Mouse (Mus musculus) heart, postnatal 14 days (tissue): ENCODE measurements around the gene Olfr1423. TPM values are rescaled to one million over a fixed set of nuclear protein-coding genes. Genes with fewer than 3 reads are reported as not detected.
"Not testable (repeated sequence)": the region's sequence is repeated elsewhere in the genome, so short reads cannot be mapped to it uniquely, and the experiment has no call there.

Source experiments
- DNase-seq, 2 experiments: peaks; one replicate each; pipeline ENCODE4 v3.0.0; 2021 to 2022
- intact Hi-C: fragments of 180-260 bp; cut with DNase I; formaldehyde crosslinking; loops from one replicate; pipeline ENCODE4 v1.15.1; 2025
- long read RNA-seq, 2 experiments: library from polyadenylated mRNA; stranded (forward); transcript quantifications; one replicate each; pipeline ENCODE4 v2.0.0; 2021
- total RNA-seq, 2 experiments: library from RNA; stranded (reverse); gene quantifications; 2 replicates each; pipeline ENCODE4 v1.2.3; 2021

The Olfr1423 gene
- total RNA-seq = not detected
- long read RNA-seq, experiment 1 = 0 reads
- long read RNA-seq, experiment 2 = 0 reads

DNA sequence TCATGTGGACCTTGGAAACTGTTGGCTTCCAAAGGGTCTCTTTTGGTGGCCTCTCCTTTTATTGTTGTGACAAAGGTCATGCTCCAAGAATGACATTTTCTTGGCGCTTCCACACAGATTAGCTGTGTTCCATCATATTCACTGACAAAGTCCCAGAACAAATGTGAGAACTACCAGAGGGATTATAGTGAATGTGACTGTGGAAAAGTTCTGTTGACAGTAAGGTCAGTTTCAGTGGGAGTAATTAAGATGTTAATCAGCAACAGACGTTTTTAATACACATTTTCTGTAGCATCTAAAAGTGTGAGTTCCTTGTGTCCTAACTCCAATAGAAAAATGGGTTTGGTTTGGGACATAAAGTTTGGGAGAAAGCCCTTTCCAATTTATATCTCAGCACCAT, at the start of gene Olfr1423:
Gene Olfr1423 (minus strand): TSS at position 101 of the 400 bp plus-strand sequence.
- DNase-seq = no peak
- intact Hi-C loops = no loop called here

DNA sequence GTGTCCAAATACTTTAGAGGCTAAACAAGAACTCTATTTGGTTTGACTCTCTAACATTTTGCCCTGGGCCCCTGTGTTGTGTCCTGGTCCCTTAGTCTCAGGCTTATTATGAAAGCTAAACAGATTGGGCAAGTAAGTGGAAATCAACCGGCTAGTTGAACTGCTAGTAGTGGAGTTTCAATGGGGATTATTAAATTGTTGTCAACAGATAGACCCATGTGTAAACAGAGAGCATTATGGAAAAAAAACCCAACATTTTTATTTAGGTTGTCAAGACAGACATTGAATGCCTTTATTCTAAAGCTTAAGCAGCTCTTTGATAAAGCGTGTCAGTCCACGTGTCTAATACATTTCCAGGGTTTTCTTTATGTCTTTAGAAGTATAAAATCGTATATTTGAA, 36.5 kb upstream of the Olfr1423 start, which contains the start of gene Olfr1425:
Gene Olfr1425 (minus strand): TSS at position 101 of the 400 bp plus-strand sequence.
- intact Hi-C loops, DNase-seq: not testable (repeated sequence)

DNA sequence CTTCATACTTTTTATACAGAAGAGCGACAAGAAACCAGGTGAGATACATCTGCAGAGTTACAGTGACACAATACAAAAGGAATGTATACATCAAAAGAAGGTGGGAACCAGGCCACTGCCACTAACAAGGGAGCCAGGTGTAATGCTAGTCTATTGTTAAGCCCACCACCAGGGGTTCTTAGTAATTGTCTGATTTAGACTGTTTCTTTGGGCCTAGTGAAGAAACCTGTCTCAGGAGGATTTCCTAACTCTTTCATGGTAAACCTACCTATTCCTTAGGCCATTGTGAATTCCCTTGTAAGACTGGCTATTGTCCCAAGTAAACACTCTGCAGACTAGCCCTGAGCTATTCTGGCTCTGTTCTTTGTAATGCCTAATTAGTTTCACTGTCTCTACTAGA, 28.4 kb upstream of the Olfr1423 start:
- intact Hi-C loops = not testable (repeated sequence)

DNA sequence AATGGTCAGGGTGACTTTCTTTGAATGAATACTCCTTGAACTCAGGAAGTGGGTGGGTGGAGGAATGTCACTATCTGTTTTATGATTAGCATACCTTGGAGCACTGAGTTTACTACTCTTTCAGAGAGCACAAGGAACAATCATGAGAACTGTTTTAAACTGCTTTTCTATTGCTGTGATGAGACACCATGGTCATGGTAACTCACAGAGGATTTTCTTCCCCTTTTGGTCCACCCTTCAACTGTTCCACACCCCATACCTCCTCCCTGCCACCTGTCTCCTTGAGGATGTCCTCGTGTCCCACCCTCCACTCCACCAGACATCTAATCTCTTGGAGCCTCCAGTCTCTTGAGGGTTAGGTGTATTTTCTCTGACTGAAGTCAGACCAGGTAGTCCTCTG, 26.7 kb upstream of the Olfr1423 start:
- DNase-seq, intact Hi-C loops: not testable (repeated sequence)

More for the DNA sequence above, 28.4 kb upstream of the Olfr1423 start:
- not testable (repeated sequence) for DNase-seq

DNA sequence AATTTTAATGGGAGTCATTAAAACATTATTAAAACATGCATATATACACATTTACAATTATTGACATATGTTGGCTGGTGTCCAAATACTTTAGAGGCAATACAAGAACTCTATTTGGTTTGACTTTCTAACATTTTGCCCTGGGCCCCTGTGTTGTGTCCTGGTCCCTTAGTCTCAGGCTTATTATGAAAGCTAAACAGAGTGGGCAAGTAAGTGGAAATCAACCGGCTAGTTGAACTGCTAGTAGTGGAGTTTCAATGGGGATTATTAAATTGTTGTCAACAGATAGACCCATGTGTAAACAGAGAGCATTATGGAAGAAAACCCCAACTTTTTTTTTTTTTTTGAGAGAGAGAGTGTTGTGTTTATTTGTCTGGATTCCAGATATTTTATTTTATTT, 21.5 kb upstream of the Olfr1423 start, which contains the start of gene Olfr1424:
Gene Olfr1424 (minus strand): TSS at position 101 of the 400 bp plus-strand sequence.
- DNase-seq, intact Hi-C loops: not testable (repeated sequence)

DNA sequence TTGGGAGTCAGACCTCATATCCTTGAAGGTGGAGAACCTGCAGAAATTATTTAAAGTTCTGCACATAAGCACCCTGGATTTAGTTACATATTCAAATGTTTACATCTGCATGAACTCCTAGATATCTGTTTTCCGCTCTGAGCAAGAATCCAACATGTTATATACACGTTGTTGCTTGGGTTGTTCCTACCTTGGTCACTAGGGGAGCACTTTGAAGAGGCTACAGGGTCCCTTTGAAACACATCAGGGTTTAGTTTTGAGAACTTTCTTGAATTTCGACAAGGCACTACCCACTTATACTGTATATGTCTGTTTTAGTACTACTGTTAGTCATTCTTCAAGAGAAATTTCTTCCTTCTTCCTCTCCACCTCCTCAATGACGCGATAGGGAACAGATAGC, 2.0 kb upstream of the Olfr1423 start:
- DNase-seq = no peak
- intact Hi-C loops = no loop called here

DNA sequence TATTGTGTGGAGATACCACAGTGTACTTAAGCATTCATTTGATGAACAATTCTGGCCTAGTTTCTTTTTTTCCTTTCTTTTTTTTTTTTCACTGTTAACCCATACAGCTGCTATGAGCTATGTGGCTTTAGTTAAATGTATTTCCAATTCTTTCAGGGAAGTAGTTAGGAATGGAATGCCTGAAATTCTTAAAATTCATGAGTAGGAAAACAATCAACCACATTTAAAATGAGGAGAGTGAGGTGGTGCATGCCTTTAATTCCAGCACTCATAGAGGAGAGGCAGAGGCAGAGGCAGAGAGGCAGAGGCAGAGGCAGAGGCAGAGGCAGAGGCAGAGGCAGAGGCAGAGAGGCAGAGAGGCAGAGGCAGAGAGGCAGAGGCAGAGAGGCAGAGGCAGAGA, 3.4 kb downstream of the Olfr1423 start:
- intact Hi-C loops = no loop called here
- DNase-seq = no peak

DNA sequence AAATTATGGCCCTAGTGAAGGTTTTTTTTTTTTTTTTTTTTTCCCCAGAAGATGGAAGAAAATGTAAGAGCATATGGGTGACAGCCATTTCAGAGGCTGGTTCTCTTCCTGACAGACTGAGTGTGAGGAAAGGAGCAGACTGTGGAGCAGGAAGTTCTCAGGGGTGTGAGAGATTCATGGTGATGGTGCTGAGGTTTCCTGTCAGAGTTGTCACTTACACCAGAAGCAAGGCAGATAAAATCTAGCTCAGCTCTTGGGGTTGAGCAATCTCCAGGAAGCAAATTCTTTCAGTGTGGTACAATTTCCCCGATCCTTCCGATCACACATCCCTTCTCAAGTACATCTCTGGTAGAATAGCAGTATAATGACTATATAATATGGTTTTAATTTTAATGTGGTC, 14.5 kb downstream of the Olfr1423 start:
- DNase-seq = no peak
- intact Hi-C loops = no loop called here

DNA sequence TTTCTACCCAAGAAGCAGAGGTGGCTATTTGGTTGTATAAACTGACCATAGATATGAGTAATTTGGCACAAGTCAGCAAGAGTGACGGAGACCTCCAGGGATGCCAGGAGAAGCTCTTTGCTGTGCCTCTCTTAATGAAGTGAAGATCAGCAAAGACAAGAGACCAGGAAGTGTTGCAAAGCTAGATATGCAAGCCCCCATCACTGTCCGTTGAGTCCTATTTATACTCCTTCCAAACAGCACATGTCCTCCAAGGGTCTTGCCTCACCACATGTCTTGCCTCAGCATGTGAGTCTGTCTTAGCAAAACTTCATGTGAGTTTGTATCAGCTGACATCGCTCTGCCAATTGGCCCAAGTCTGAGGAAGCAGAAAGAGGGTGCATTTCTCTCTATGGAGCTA, 15.8 kb downstream of the Olfr1423 start:
- intact Hi-C loops = no loop called here
- no peak for DNase-seq

DNA sequence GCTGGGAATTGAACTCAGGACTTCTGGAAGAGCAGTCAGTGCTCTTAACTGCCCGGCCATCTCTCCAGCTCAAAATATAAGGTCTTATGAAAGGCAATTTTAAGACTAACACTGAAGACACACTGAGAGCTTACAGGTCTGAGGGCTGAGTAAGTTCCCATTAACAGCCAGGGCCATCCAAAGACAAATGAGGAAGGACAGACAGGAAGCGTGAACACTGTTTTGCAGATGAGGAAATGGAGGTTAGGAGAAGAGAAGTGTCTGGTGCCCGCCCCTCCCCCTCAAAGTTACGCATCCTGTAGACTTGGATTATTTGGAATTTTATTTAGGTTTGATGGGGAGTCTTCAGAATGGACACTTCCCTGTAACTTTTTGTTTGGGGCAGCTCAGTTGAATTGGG, 17.0 kb downstream of the Olfr1423 start:
- intact Hi-C loops = no loop called here
- no peak for DNase-seq

DNA sequence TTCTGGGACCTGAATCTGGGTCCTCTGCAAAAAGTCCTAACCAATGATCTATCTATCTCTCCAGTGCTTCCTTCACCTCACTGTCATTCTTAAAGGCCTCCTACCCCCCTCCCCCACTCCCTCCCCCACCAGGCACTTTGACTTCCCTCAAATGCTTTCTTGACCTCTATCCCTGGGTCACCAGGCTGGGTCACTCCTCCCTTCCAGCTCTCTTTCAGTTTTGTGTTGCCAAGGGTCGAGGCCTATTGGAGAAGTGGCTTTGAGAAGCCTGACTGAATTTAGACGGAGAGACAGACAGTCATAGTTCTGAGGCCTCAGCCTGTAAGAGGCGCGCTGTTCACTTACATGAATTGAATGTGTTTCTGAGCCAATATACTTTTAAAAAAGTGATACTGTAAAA, 24.9 kb downstream of the Olfr1423 start:
- DNase-seq = no peak
- intact Hi-C loops = no loop called here

DNA sequence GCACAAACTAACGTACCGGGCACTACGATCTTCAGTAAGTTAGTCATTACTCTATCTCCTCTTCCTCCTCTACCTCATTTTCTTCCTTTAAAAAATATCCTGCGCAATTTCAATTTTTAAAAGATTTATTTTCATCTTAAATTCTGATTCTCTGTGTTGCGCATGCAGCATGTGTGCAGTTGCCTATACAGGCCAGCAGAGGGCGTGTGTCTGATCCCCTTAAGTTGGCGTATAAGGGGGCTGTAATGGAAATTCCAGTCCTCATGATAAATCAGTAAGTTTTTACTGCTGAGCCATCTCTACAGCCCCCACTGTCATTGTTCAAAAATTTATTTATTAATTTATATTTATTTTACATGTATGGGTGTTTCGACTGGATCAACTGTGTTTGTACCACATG, 25.4 kb downstream of the Olfr1423 start:
- intact Hi-C loops = no loop called here
- no peak for DNase-seq

DNA sequence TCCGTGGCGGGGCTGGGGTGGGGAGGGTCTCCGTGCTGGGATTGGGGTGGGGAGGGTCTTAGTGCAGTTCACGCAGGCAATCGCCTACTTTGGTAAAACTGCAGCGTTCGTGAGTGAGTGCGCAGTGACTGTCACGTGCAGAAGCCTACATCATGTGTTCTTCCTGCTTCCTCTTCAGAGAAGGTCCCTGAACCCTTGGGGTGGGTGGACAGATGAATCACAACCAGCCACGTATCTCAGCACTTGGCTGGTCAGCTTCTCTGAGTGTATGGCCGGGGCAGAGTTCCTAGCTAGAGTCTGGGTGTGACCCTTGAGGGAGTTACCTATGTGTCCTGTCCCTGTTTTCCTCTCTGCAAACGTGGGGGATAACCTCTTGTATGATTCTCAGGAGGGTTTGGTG, 27.9 kb downstream of the Olfr1423 start:
- DNase-seq = peak; percentile 36 to 52
- intact Hi-C loops = no loop called here

DNA sequence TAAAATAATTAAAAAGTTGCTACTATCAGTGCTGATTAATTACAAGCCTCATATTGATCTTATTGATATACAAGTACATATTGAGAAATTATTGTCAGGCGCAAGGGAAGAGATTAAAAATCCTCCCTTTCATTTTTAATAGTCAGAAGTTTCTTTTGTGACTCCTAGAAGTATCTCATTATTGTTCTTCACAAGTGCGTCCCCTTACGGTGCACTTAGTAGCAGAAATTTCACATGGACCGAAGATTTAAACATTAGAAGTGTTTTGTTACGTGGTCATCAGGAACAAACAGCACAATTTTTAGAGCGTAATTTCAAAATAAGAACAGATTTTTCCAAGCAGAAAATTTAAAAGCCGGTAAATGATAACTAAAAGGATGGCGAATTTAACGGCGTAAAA, 28.5 kb downstream of the Olfr1423 start:
- intact Hi-C loops = no loop called here
- DNase-seq = no peak

DNA sequence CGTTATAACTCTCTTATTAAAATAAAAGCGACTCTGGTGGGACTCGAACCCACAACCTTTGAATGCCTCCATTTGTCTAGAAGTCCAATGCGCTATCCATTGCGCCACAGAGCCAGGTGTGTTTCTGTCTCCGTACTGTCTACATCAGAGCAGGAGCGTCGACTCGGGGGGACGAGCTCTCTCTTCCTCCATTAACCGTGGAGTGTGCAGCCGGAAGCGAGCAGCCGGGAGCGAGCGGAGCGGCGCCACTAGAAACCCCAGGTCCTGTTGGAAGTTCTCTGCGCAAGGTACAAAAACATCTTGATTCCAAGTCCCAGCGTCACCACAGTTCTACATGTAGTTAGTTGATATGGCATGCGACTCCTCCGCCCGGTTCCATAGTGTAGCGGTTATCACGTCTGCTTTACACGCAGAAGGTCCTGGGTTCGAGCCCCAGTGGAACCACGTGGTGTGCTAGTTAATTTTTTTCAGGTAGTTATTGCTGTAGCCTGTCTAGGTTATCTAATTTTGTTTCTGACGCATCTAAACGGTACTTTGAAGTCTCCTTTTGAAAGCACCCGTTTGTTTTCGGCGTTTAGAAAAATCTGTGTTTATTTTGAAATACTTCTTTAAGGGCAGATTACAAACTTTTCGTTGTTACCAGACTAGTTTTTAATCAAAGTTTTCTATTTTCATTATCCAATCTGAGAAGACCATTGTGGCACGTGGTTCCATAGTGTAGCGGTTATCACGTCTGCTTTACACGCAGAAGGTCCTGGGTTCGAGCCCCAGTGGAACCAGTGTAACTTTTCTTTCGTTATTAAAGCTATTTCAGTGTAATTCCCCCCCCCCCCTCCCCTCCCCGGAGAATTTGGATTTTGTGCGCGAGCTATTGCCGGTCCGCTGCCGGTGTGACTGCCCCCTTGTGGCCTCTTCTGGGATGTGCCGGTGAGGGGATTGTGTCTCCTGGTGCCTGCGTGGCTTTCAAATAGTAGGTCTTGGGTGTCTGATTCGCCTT, 29.3 kb downstream of the Olfr1423 start:
- intact Hi-C loops = no loop called here

DNA sequence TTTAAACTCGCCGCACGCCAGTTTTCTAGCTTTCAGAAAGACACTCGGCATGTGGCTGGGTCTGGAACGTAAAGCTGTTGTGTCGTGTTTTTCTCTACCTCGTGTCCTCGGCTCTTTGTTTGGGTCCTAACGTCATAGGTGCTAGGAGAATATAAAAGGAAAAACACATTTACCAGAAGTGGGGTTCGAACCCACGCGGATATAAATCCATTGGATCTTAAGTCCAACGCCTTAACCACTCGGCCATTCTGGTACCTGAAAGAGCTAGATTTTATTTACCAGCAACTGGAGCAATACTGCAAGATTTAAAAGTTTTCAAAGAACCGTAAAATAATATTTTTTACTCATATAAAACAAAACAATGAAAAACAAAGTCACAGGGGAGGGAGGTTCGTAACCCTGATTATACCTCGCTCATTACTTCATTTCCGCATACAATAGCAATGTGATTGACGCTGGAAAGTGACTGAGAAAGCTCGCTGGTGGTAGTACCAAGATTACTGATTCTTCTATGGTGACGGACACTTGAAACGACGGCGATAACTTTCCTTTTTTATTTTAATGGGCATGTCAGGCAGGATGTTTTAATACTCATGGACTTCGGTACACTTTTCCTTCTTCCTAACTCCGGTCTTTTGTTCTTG, 30.1 kb downstream of the Olfr1423 start:
- DNase-seq = peak; percentile 68 to 73
- intact Hi-C loops = no loop called here

More for the DNA sequence above, 29.3 kb downstream of the Olfr1423 start:
- DNase-seq = peak; percentile 89 to 92

DNA sequence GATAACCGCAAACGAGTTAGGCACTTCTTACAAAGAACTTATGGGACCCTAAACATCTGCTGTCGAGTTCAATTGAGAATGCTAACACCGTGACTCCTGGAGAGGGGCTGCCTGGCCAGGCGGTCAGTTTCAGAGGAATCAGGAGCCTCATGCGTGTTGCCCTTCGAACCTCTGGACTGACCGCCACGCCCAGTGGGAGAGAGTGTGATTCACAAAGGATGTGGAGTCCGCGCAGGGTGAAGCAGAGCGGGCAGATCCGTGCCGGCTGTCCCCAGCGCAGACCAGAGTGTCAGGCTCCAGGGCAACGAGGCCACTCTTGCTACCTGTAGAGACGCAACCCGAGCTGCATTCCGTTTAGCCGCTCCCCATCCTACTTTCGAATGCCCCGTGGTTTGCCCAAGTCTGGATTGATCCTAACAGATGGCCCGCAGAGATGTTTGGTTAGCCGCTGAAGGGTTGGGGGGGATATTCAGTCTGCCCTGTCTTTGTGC, 30.8 kb downstream of the Olfr1423 start:
- DNase-seq = peak; percentile 58 to 64
- intact Hi-C loops = no loop called here

DNA sequence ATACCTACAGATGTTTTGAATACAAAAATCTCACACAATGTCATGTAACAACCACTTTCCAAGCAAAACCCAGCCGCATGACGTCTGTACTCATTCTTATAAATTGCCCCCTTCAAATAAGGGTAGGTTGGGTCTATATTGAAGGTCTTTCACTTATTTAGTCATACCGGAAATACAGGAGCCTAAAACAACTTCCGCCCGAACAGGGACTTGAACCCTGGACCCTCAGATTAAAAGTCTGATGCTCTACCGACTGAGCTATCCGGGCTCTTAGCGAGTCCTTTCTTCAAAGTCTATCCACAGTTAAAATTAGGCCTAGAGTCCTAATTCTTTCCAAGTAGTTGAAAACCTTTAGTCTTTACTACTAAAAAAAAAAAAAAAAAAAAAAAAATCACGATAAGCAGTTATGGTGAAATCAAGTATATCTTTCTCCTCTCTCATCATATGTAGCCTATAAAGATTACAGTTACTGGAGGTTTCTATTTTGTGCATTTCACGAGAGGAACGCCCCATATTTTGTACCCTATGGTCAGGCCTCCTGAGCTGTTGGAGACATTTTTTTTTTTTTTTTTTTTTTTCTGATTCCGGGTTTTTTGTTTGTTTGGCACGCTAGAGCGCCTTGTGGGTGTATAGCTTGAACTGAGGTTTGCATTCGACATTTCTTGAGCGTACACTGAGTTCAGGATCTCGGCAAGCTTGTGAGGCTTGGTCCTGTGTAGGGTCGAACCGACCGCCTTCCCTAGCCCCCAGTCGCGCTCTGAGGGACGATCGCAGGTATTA, 31.4 kb downstream of the Olfr1423 start:
- intact Hi-C loops = loop anchor here (2.0 to 5.0 kb wide), 4 partner anchors 43 to 231 kb away; partner anchors contain the start of genes Patl1 and Stx3
- DNase-seq = peak; percentile 71 to 75

DNA sequence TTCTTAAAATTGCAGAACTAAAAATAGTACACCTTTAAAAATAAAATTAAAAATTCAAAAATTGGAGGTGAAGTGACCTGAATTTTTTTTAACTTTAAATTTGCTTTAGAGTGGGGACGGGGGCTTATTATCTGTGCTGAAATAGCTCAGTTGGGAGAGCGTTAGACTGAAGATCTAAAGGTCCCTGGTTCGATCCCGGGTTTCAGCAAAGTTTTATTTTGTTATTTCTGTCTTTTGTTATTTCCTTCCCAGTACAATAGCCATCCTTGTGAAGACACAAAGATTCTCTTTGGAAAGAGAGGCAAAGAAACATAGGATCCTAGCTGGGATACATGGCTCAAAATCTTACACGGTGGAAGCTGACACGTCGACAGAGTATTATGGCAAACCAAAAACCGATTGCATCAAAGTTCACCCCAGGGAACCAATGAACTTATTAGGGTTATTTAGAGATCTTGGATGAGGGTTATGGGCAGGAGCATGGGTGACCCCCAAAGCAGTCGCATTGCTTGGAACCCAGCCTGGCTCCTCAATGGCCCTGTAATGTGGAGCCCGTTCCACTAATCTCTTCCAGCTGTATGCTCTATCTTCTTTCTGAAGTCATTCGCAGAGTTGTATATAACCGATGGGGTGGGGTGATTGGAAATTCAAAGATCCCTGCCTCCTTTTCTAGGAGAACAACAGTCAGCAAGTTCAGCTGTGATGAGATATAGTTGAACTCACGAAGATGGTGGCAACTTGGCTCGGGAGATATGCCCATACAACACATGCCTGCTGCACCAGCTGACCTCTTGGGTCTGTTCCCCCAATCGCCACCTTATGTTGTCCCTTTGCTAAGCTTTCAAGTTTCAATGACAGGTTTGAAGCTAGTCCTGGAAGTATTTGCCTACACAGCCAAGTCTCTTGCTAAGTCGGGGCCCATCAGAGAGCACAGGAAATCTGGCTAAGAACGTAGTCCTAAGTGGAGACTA, 32.4 kb downstream of the Olfr1423 start:
- DNase-seq = no peak
- intact Hi-C loops = loop anchor here (2.0 to 5.0 kb wide), 4 partner anchors 42 to 230 kb away; partner anchors contain the start of genes Patl1 and Stx3
